Mouse (Mus musculus) neural tube, embryonic 10.5 days (tissue): ENCODE data around the gene Pax6.

Source experiments
- DNase-seq: peaks from one replicate; pipeline ENCODE4 v3.0.0-alpha.2; 2017; ENCODE audit warnings: low spot score; ENCODE audit errors: extremely low spot score

Gene Pax6

GRCm38 (mm10) chr2:105682634-105683351 lies 14.1 kb downstream of the Pax6 start:
- peak; percentile 56 for DNase-seq

- DNase-seq = peak; percentile 37
Observed at GRCm38 (mm10) chr2:105683771-105684410, 15.2 kb downstream of the Pax6 start.

GRCm38 (mm10) chr2:105684991-105685650 lies 16.4 kb downstream of the Pax6 start:
- DNase-seq = peak; percentile 45

GRCm38 (mm10) chr2:105685651-105686050 lies 17.0 kb downstream of the Pax6 start:
- DNase-seq = peak; percentile 39

- DNase-seq = peak; percentile 45
Observed at GRCm38 (mm10) chr2:105686363-105687316, 17.9 kb downstream of the Pax6 start.

GRCm38 (mm10) chr2:105687317-105687991 lies 18.8 kb downstream of the Pax6 start:
- peak; percentile 76 for DNase-seq

GRCm38 (mm10) chr2:105688011-105688410 lies 19.3 kb downstream of the Pax6 start:
- DNase-seq = no peak

GRCm38 (mm10) chr2:105688436-105689303 lies 20.0 kb downstream of the Pax6 start:
- DNase-seq = peak; percentile 48

GRCm38 (mm10) chr2:105689304-105689770 lies 20.6 kb downstream of the Pax6 start:
- peak; percentile 70 for DNase-seq

- peak; percentile 75 for DNase-seq
Observed at GRCm38 (mm10) chr2:105689771-105690639, 21.3 kb downstream of the Pax6 start.

GRCm38 (mm10) chr2:105691296-105691695 lies 22.6 kb downstream of the Pax6 start:
- no peak for DNase-seq

GRCm38 (mm10) chr2:105697741-105698140 lies 29.0 kb downstream of the Pax6 start:
- no peak for DNase-seq

- DNase-seq = no peak
Observed at GRCm38 (mm10) chr2:105698631-105699030, 29.9 kb downstream of the Pax6 start.

- no peak for DNase-seq
Observed at GRCm38 (mm10) chr2:105701781-105702180, 33.1 kb downstream of the Pax6 start.

GRCm38 (mm10) chr2:105702586-105702985 lies 33.9 kb downstream of the Pax6 start:
- DNase-seq = no peak

- no peak for DNase-seq
Observed at GRCm38 (mm10) chr2:105705320-105705719, 36.6 kb downstream of the Pax6 start.

- no peak for DNase-seq
Observed at GRCm38 (mm10) chr2:105709126-105709525, 40.4 kb downstream of the Pax6 start.

GRCm38 (mm10) chr2:105710511-105710910 lies 41.8 kb downstream of the Pax6 start:
- no peak for DNase-seq
